Mouse (Mus musculus): ENCODE results near the gene Neurod6.

Neurod6 gene

GRCm38 (mm10) chr6:55646824-55647560, 34.1 kb downstream of the Neurod6 start:
- no peak for DNase-seq (ENCODE audit: low spot score)

GRCm38 (mm10) chr6:55646111-55646823, 34.8 kb downstream of the Neurod6 start:
- DNase-seq (ENCODE audit: low spot score), result no peak

DNA sequence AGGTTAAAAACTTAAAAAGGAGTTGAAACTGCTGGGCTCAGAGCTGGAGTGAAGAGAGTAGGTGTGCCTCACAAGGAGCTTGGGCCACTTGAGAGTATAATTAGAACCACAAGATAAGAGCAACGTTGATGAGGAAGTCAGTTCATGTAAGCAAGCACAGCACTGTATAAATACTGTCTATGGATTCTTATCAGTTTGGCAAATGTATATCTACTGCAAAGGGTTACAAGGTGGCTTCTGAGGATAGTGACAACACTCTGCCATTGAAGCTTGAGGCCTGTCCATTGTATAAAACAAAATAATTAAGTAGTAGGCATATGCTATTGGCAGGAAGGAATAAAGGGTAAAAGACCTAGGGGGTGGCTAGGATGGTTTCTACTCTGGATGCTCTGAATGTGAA, 46.4 kb downstream of the Neurod6 start:
- no peak for DNase-seq (ENCODE audit: low spot score)
